Mouse (Mus musculus) Patski (cell line): ENCODE results near the gene Gm29644. TPM values are rescaled to one million over a fixed set of nuclear protein-coding genes. Genes with fewer than 3 reads are reported as not detected.
"Not testable (repeated sequence)": the region's sequence is repeated elsewhere in the genome, so short reads cannot be mapped to it uniquely, and the experiment has no call there.

Experiments used
- ATAC-seq: fragments of 100-300 bp; one replicate; pipeline ENCODE4 v1.8.0; 2021
- CTCF ChIA-PET: fragments of 350-600 bp; sonication (Branson Sonifier 250); formaldehyde crosslinking; loops from one replicate; lab custom pipeline; 2022; ENCODE audit warnings: inconsistent platforms; lab: Charles Lee
- POLR2A ChIA-PET: fragments of 350-600 bp; sonication (Branson Sonifier 250); formaldehyde crosslinking; loops from one replicate; lab custom pipeline; 2022; ENCODE audit warnings: antibody characterized with exemption, inconsistent platforms; lab: Charles Lee
- DNase-seq: peaks from one replicate; pipeline ENCODE4 v3.0.0-alpha.2; 2011; ENCODE audit warnings: low read depth, low spot score
- H3K27me3 ChIP-seq: fragments of 371-371 bp; one replicate; pipeline ENCODE4 v1.5.1; 2021
- in situ Hi-C: fragments of 300-500 bp; cut with MboI; formaldehyde crosslinking; loops from 3 replicates; pipeline ENCODE4 v1.11.1; 2018; ENCODE audit warnings: low pct_unique_long_range_greater_than_20kb, mixed read lengths
- polyA plus RNA-seq: library from polyadenylated mRNA; unstranded; gene quantifications from one replicate; pipeline ENCODE4 v1.2.3, GENCODE M21; 2021

The Gm29644 gene
- not detected for polyA plus RNA-seq

- in situ Hi-C loops, CTCF ChIA-PET, H3K27me3 ChIP-seq, DNase-seq, POLR2A ChIA-PET, ATAC-seq: not testable (repeated sequence)
Measured at GRCm38 (mm10) chrY:70303187-70303586, at the start of gene Gm29644, which contains the start of gene Gm29423. Gm29644 (minus strand) TSS chrY:70303343. Gm29423 (minus strand) TSS chrY:70303287.

- H3K27me3 ChIP-seq, DNase-seq, CTCF ChIA-PET, ATAC-seq, POLR2A ChIA-PET, in situ Hi-C loops: not testable (repeated sequence)
Measured at GRCm38 (mm10) chrY:70273542-70273941, 29.6 kb downstream of the Gm29644 start, which contains the start of gene Gm21118. Gm21118 (minus strand) TSS chrY:70273642.

Other genes with a start within 250 kb of the Gm29644 start
- not detected for gene Gm21118, start 29.7 kb downstream of the Gm29644 start, polyA plus RNA-seq
- gene Gm29423, start 56 bp downstream of the Gm29644 start, polyA plus RNA-seq: not detected
- not detected for gene Gm20888, start 138.5 kb upstream of the Gm29644 start, polyA plus RNA-seq